Mouse (Mus musculus) R1 (cell line): Measurements from ENCODE around the gene Pold2.

ENCODE experiments used
- DNase-seq: peaks from one replicate; pipeline ENCODE4 v3.0.0-alpha.2; 2018; ENCODE audit warnings: low read depth, low spot score

Gene Pold2

GRCm38 (mm10) chr11:5877921-5878526, at the start of gene Pold2:
Gene Pold2, minus strand, starts transcription at chr11:5878292.
- peak; percentile 98 for DNase-seq

GRCm38 (mm10) chr11:5926696-5927220, 48.7 kb upstream of the Pold2 start:
- DNase-seq, result no peak

- DNase-seq, result no peak
These were observed 46.6 kb upstream of the Pold2 start for GRCm38 (mm10) chr11:5924699-5925098.

GRCm38 (mm10) chr11:5920323-5920960, 42.4 kb upstream of the Pold2 start:
- DNase-seq, result peak; percentile 69

- no peak for DNase-seq
These were observed 41.5 kb upstream of the Pold2 start for GRCm38 (mm10) chr11:5919606-5920005.

GRCm38 (mm10) chr11:5918111-5918510, 40.0 kb upstream of the Pold2 start:
- no peak for DNase-seq

GRCm38 (mm10) chr11:5916178-5916548, 38.1 kb upstream of the Pold2 start:
- peak; percentile 49 for DNase-seq

DNA sequence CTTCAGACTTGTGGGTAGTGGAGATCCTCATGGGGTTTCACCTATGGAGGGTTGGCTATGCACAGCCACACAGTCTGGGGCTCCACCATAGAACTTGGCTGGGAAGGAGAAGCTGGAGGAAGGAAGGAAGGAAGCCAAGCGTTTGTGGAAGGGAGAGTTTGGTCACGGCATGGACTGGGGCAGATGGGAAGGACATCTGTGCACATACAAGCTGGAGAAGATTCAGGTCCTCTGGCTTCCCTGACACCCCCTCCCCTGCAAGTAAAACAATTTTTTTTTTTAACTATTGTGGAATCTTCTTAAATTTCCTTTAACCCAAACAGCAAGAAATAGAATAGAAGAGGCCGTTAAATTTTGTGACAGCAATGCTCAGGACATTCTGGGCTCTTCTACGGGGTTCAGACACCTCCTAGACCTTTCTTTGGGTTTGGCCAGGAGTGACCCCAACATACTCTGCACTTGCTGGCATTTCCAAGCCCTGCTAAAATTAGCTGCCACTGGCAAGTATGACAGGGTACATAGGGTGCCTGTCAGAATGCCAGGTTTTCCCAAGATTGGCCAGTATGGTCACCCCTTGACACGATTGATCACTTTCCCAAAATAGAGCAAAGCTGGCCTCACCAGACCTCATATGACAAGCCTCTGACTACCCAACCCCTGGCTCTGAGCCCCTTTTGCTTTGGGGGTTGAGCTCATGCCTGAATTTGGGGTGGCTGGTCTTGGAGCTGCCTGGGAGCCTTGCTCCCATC, 37.5 kb upstream of the Pold2 start:
- DNase-seq, result no peak

DNA sequence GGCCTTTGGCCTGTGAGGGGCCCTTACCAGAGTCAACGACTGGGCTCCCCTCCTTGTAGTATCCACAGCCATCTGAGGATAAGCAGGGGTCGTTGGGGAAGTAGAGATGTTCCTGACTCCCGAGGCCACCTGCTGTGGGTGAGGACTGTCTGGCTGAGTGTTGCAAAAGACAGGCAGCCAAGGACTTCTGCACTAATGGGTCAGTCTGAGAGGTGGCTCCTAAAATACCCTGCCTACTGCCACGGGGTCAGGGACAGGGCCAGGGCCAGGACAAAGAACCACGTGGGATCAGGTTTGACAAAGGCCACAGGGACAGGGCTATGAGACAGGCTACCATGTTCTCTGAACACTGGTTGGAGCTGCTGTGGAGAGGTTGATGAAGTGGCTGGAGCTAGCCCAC, 36.8 kb upstream of the Pold2 start:
- no peak for DNase-seq

- no peak for DNase-seq
These were observed 35.8 kb upstream of the Pold2 start for GRCm38 (mm10) chr11:5913936-5914335.

GRCm38 (mm10) chr11:5913256-5913655, 35.2 kb upstream of the Pold2 start:
- DNase-seq, result no peak

- DNase-seq, result peak; percentile 57
These were observed 34.5 kb upstream of the Pold2 start for GRCm38 (mm10) chr11:5912635-5913034.

DNA sequence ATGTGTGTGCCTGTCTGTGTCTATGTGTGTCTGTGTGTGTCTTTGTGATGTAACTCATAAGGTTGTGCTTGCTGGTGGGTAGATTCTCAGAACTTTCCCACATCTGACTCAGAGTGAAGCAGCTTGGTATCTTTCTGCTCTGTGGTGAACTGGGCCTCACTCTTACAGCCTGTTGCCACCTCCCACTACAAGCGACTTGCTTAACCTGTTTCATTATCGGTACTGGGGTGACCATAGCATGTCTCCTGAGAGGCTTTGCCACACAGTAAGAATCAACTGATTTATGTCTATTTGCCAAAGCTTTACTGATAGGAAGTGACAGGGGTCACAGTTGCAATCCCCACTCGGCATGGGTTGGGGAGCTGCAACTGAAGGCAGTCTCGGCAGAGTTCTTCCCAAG, 30.6 kb upstream of the Pold2 start:
- no peak for DNase-seq

DNA sequence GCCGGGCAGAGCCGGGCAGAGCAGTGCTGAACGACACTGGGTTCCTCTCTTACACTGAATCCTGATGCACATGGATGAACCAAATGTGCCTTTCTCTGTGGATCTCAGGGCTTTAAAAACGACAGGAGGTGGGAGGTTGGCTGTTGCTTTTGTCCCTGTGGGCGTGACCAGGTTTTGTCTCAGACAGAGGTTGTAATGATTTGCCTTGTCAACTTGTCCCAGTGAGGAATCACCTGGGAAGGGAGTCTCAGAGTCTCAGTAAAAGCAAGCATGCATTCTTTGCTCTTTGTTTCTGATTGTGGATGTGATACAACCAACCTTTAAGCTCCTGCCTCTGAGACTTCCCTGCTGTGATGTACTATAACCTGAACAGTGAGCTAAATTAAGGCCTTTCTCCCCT, 29.0 kb upstream of the Pold2 start:
- peak; percentile 59 for DNase-seq

DNA sequence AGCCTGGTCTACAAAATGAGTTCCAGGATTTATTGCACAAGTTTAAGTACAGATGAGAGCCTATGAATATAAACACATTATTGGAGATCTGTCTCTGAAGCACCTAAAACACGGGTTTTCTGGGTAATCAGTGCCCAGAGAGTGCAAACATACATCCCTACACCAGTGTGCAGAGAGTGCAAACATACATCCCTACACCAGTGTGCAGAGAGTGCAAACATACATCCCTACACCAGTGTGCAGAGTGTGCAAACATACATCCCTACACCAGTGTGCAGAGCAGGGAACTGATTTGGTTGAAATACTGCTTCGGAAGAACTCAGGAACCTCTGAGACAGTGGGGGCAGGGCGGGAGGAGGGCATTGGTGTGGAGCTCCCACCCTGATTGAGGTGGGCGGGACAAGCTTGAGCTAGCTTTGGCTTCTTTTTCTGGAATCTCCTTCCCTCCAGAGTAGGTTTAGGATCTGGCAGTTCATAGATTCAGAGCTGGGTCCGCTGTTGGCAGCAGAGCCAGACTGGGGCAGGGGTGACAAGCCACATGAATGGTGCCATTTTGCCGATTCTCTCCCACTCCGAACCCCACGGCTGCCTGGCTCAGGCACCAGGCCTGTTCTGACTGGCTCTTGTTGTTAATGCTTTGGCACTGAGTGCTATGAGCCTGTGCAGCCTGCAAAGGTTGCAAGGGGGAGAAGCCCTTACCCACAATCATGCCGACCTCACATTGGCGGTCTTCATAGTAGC, 27.9 kb upstream of the Pold2 start:
- peak; percentile 30 for DNase-seq

DNA sequence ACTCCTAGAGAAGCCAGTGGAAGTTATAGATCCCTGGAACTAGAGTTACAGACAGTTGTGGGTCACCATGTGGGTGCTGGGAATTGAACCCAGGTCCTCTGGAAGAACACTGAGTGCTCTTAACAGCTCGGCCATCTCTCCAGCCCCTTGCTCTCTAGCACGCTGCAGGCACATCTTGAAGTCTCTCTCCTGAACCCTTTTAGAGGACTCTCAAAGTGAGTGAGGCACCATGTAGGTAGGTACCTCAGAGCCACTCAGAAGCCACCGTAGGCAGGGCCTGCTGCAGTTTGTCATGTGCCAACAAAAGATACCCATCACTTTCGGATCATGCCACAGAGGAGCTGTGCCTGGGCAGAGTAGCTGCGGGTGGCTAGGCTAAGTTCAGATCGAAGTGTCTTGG, 26.8 kb upstream of the Pold2 start:
- DNase-seq, result no peak

DNA sequence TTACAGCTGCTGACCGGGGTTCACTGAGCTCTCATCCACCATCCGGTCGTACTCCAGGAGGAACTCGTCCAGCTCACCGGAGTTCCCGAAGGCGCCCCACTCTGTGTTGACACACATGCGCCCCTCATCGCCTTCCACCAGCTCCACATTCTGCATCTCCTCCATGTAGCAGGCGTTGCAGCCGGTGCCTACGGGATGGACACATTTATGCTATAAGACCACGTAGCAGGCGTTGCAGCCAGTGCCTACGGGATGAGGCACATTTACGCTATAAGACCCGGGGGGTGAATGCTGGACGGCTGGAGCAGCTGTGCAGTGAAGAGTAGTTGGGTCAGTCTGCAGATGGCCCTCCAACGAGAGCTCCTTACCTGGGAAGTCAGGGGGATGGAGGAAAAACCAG, 26.3 kb upstream of the Pold2 start:
- no peak for DNase-seq

- DNase-seq, result no peak
These were observed 25.8 kb upstream of the Pold2 start for GRCm38 (mm10) chr11:5903844-5904243.

GRCm38 (mm10) chr11:5902390-5902789, 24.3 kb upstream of the Pold2 start:
- peak; percentile 63 for DNase-seq

DNA sequence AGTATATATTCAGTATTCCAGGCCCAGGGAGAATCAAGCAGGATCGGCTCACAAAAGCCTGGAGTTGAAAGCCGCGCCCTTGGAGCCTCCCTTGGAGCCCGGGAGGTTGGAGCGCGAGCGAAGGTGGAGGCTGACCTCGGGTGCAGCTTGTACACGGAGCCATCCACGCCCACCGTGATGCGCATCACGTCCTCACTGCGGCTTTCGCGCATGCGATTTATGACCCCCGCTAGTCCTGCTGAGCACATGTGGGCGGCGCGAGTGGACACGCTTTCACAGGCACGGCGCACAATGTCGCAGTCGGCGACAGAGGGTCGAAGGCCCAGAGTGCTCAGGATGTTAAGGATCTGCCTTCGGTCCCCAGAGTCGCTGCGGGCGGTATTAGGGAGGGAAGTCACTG, 23.9 kb upstream of the Pold2 start:
- peak; percentile 77 for DNase-seq

GRCm38 (mm10) chr11:5901320-5901719, 23.2 kb upstream of the Pold2 start:
- no peak for DNase-seq

- no peak for DNase-seq
These were observed 21.2 kb upstream of the Pold2 start for GRCm38 (mm10) chr11:5899286-5899685.
